Mouse (Mus musculus): Measurements from ENCODE around the gene Pusl1.

GRCm38 (mm10) chr4:155904318-155905102, 12.9 kb upstream of the Pusl1 start:
- TF ChIP-seq CTCF (IDR thresholded peaks at IDR 0.05; ENCODE audit: low read depth) (peak; percentile 70), EP300 (IDR thresholded peaks at IDR 0.05; ENCODE audit: low read depth) (no peak)
